Mouse (Mus musculus) forebrain, embryonic 11.5 days (tissue): Measurements from ENCODE around the gene Pld3. TPM values are rescaled to one million over a fixed set of nuclear protein-coding genes. Genes with fewer than 3 reads are reported as not detected.
A peak's percentile ranks its signal among the peaks of the same experiment; 100 is the strongest.

Experiments
- ATAC-seq: fragments of 200-750 bp; cut with Nextera tagmentation; replicated peaks from 2 replicates; pipeline ENCODE4 v1.8.0; 2017; ENCODE audit warnings: moderate TSS enrichment; ENCODE audit not compliant: low FRiP score
- DNase-seq: peaks from one replicate; pipeline ENCODE4 v3.0.0-alpha.2; 2017; ENCODE audit warnings: low spot score
- H3K27ac ChIP-seq: fragments of 300-500 bp; sonication (generic); 2 replicates; pipeline ENCODE4 v1.5.1; 2014; ENCODE audit warnings: low read depth, low read length
- H3K27me3 ChIP-seq: fragments of 300-500 bp; sonication (generic); 2 replicates; pipeline ENCODE4 v1.6.1; 2014; ENCODE audit warnings: mild to moderate bottlenecking, low read length, mixed read lengths; ENCODE audit not compliant: control insufficient read depth, insufficient read depth
- H3K36me3 ChIP-seq: fragments of 300-500 bp; sonication (generic); 2 replicates; pipeline ENCODE4 v1.6.1; 2014; ENCODE audit warnings: mild to moderate bottlenecking, low read length, moderate library complexity, mixed read lengths; ENCODE audit not compliant: control insufficient read depth, insufficient read depth
- H3K4me1 ChIP-seq: fragments of 300-500 bp; sonication (generic); replicated peaks from 2 replicates; pipeline ENCODE4 v1.6.1; 2014; ENCODE audit warnings: low read length, mixed read lengths; ENCODE audit not compliant: control insufficient read depth, insufficient read depth
- H3K4me2 ChIP-seq: fragments of 300-500 bp; sonication (generic); 2 replicates; pipeline ENCODE4 v1.6.1; 2014; ENCODE audit warnings: low read depth, mild to moderate bottlenecking, low read length, moderate library complexity, mixed read lengths; ENCODE audit not compliant: severe bottlenecking
- H3K4me3 ChIP-seq: fragments of 300-500 bp; sonication (generic); 2 replicates; pipeline ENCODE4 v1.5.1; 2014; ENCODE audit warnings: low read depth, low read length
- H3K9ac ChIP-seq: fragments of 300-500 bp; sonication (generic); 2 replicates; pipeline ENCODE4 v1.6.1; 2014; ENCODE audit warnings: low read length
- H3K9me3 ChIP-seq: fragments of 300-500 bp; sonication (generic); 2 replicates; pipeline ENCODE4 v1.6.1; 2016; ENCODE audit warnings: low read length, mixed read lengths; ENCODE audit not compliant: control insufficient read depth
- WGBS: fragments of 180-500 bp; shearing (Covaris S2); extraction: QIAGEN DNeasy Blood & Tissue Kit; methylation state at CpG from one replicate; pipeline ENCODE4 v1.1.7; 2014; 5-methylcytosine and 5-hydroxymethylcytosine counted together
- polyA plus RNA-seq: library from polyadenylated mRNA; unstranded; fragments of >200 nt; fragmentation: Nextera tagmentation; extraction: Ambion mirVana; gene quantifications from 2 replicates; pipeline ENCODE4 v1.2.1, GENCODE M21; 2014

The Pld3 gene
- polyA plus RNA-seq, 1 experiment from 2014 or later: 56.4 TPM

DNA sequence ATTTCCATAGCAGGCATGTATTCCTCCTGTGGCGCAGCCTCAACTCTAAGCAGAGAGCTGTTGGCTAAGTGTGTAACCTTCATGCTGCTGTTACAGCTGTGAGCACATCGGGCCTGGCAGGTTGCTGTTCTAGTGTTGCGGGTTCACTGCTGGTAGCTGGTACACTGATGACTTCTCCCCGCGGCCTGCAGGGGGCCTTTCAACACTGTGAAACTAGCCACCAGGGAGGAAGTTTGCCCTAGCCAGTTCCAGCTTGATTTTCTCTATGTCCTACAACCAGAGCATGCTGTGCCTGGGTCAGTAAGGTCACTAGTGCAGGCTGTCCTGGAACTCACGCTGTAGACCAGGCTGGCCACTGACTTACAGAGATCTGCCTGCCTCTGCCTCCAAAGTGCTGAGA, 23.9 kb upstream of the Pld3 start:
- peaks cover 3% of the 10 kb centered on the region; the same call in 1 of the 2 replicates for H3K36me3 ChIP-seq
- no peak overlapping the region for H3K4me3 ChIP-seq
- H3K9ac ChIP-seq: no peak overlapping the region
- WGBS: 76% methylated on average over 6 of the region's 6 CpGs
- ATAC-seq (no peak), DNase-seq (no peak)
- H3K4me2 ChIP-seq: no peak overlapping the region
- no peaks in the 10 kb centered on the region for H3K9me3 ChIP-seq
- no peak overlapping the region for H3K27ac ChIP-seq
- H3K27me3 ChIP-seq: no peaks in the 10 kb centered on the region
- no peaks in the 10 kb centered on the region for H3K4me1 ChIP-seq

- Histone ChIP-seq H3K4me1 (no peaks in the 10 kb centered on the region), H3K4me3 (no peak overlapping the region), H3K27ac (no peak overlapping the region), H3K27me3 (no peaks in the 10 kb centered on the region), H3K9ac (no peak overlapping the region), H3K36me3 (peaks cover 3% of the 10 kb centered on the region; the same call in 1 of the 2 replicates), H3K9me3 (no peaks in the 10 kb centered on the region), H3K4me2 (no peak overlapping the region)
- 93% methylated on average over 14 of the region's 14 CpGs for WGBS
- no peak for DNase-seq
- no peak for ATAC-seq
Observed at GRCm38 (mm10) chr7:27574124-27574880, 21.3 kb upstream of the Pld3 start.

GRCm38 (mm10) chr7:27572133-27572532, 19.1 kb upstream of the Pld3 start:
- ATAC-seq (no peak), DNase-seq (no peak)
- no peaks in the 10 kb centered on the region for H3K4me1 ChIP-seq
- H3K4me3 ChIP-seq: no peak overlapping the region
- H3K4me2 ChIP-seq: no peak overlapping the region
- peaks cover 5% of the 10 kb centered on the region; the same call in 1 of the 2 replicates for H3K36me3 ChIP-seq
- no peak overlapping the region for H3K27ac ChIP-seq
- H3K9ac ChIP-seq: no peak overlapping the region
- no peaks in the 10 kb centered on the region for H3K27me3 ChIP-seq
- WGBS: 90% methylated on average over 4 of the region's 4 CpGs
- no peaks in the 10 kb centered on the region for H3K9me3 ChIP-seq

DNA sequence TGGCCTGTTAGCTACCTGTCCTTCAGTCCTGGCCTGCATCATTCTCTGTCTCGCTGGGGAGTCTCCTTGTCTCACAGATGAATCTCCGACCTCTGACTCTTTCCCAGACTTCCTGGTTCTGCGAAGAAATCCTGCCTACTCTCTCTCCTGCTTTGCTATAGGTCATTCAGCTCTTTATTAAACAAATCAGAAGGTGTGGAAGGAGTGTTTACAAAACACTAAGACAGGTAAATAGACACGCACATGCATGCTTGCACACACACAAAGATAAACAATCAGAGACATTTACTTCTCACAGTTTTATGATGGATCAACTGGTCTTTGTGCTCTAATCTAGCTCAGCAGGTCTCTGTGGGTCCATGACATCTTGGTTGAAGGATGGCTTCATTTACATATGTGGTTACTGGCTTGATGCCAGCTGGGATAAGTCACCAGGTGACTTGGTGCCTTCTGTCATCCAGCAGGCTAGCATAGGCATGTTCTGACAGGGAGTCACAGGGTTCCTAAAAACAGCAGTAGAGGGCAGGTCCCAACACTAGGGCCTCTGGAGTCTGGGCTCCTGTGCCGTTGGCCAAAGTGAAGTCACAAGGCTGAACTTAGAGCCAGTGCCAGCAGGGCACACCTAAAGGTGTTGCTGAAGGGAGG, 16.7 kb upstream of the Pld3 start:
- Histone ChIP-seq H3K36me3 (peaks cover 7% of the 10 kb centered on the region; the same call in 1 of the 2 replicates), H3K9me3 (no peaks in the 10 kb centered on the region), H3K4me3 (no peak overlapping the region), H3K4me1 (no peaks in the 10 kb centered on the region), H3K27ac (no peak overlapping the region), H3K27me3 (no peaks in the 10 kb centered on the region), H3K9ac (no peak overlapping the region), H3K4me2 (no peak overlapping the region)
- no peak for ATAC-seq
- WGBS: 93% methylated on average over 5 of the region's 5 CpGs
- no peak for DNase-seq

GRCm38 (mm10) chr7:27560978-27561377, 8.0 kb upstream of the Pld3 start:
- Histone ChIP-seq H3K27me3 (no peaks in the 10 kb centered on the region), H3K4me3 (no peak overlapping the region), H3K4me1 (no peaks in the 10 kb centered on the region), H3K9ac (no peak overlapping the region), H3K9me3 (no peaks in the 10 kb centered on the region), H3K36me3 (peaks cover 2% of the 10 kb centered on the region; the same call in 1 of the 2 replicates), H3K27ac (no peak overlapping the region), H3K4me2 (no peak overlapping the region)
- WGBS: 96% methylated on average over 1 of the region's 1 CpGs
- no peak for ATAC-seq
- DNase-seq: no peak

DNA sequence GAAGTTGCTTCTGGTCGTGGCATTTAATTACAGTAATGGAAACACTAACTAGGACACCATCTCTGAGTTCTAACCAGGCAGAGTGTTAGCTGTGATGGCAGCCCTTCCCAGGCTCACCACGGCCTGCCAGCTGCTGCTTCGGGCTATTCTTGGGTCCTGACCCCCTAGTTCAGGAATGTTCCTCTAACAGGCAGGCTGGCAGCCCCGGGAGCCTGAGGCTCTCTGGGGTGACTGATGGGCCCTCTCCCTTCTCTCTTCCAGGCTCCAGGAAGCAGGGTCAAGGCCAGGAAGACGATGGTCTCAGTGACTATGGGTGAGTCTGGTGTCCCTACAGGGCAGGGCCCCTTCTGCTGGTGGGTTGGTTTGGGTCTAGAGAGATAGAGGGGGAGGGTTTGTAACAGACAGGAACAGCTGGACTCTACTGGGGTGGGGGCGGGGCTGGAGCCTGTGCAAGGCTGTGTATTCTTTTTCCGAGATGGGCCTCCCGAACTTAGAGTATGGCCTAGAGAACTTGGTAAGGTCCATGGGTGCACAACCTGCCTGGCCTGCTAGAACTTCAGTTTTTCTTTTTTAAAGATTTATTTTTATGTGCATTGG, 7.4 kb upstream of the Pld3 start:
- H3K9me3 ChIP-seq: no peaks in the 10 kb centered on the region
- peaks cover under 1% of the 10 kb centered on the region; the same call in 1 of the 2 replicates for H3K36me3 ChIP-seq
- no peak overlapping the region for H3K4me3 ChIP-seq
- no peak overlapping the region for H3K27ac ChIP-seq
- ATAC-seq (no peak), DNase-seq (no peak)
- 85% methylated on average over 8 of the region's 8 CpGs for WGBS
- H3K4me1 ChIP-seq: no peaks in the 10 kb centered on the region
- H3K9ac ChIP-seq: no peak overlapping the region
- H3K4me2 ChIP-seq: no peak overlapping the region
- H3K27me3 ChIP-seq: no peaks in the 10 kb centered on the region

DNA sequence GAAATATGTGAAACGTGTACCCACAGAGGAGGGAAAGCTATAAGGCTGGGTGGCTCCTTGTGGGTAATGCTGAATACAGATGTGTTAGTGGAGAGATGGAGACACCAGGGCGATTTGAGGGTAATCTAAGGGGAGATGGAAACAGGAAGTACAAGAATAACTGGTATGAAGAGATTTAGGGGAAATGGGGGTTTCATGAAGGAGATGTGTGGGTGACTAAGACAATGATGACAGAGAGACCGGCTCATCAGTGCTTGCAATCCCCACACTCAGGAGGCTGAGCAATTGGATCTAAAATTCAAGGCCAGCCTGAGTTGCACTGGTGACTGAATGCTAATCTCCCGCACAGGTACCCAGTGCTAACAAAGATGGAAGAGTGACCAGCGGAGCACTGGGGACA, 948 bp downstream of the Pld3 start:
- H3K36me3 ChIP-seq: no peaks in the 10 kb centered on the region
- H3K4me3 ChIP-seq: peak overlapping the region; percentile 72; the same call in 1 of the 2 replicates
- DNase-seq (no peak), ATAC-seq (no peak)
- peaks cover 6% of the 10 kb centered on the region; the same call in 1 of the 2 replicates for H3K4me1 ChIP-seq
- peak overlapping the region; percentile 71; the same call in 1 of the 2 replicates for H3K4me2 ChIP-seq
- 57% methylated on average over 5 of the region's 5 CpGs for WGBS
- H3K27me3 ChIP-seq: no peaks in the 10 kb centered on the region
- H3K9ac ChIP-seq: peak overlapping the region; percentile 6; the same call in 1 of the 2 replicates
- no peaks in the 10 kb centered on the region for H3K9me3 ChIP-seq
- no peak overlapping the region for H3K27ac ChIP-seq

DNA sequence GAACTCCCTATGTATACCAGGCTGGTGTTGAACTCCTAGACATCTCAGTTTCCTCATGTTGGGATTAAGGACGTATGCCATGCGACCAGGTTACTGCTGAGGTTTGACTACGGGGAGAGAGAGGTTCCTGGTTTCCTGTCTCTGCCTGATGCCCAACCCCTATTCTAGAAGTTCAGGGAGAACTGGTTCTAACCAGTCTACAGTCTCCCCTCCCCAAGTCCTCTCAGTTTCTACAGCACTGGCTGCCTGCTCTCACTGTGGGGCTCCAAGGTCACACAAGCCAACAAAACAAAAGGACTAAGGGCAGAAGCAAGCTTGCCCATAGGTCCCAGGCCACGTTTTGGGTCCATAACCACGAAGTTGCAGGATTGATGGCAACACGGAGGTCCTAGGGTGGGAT, 3.4 kb downstream of the Pld3 start:
- Histone ChIP-seq H3K27ac (no peak overlapping the region), H3K4me3 (no peak overlapping the region), H3K4me2 (no peak overlapping the region), H3K9ac (no peak overlapping the region), H3K4me1 (peaks cover 5% of the 10 kb centered on the region; the same call in 1 of the 2 replicates), H3K36me3 (no peaks in the 10 kb centered on the region), H3K9me3 (no peaks in the 10 kb centered on the region), H3K27me3 (no peaks in the 10 kb centered on the region)
- DNase-seq: no peak
- ATAC-seq: no peak
- 78% methylated on average over 6 of the region's 6 CpGs for WGBS
